Mouse (Mus musculus) midbrain, embryonic 11.5 days (tissue): ENCODE measurements at regions not wholly inside any gene's neighbourhood (a gene's known extent, or its start where the extent isn't known, plus 50 kb on each side); places are given as distances from the start of the nearest gene placed in this dataset.

Experiments
- ATAC-seq: fragments of 200-750 bp; cut with Nextera tagmentation; 2 replicates; pipeline ENCODE4 v1.8.0; 2017; ENCODE audit warnings: moderate TSS enrichment, moderate library complexity; ENCODE audit not compliant: low FRiP score
- DNase-seq: peaks from one replicate; pipeline ENCODE4 v3.0.0; 2015; ENCODE audit warnings: low spot score; ENCODE audit errors: missing footprints
- H3K27ac ChIP-seq: fragments of 300-500 bp; sonication (generic); 2 replicates; pipeline ENCODE4 v1.5.1; 2014; ENCODE audit warnings: low read depth, low read length
- H3K27me3 ChIP-seq: fragments of 300-500 bp; sonication (generic); 2 replicates; pipeline ENCODE4 v1.6.1; 2014; ENCODE audit warnings: mild to moderate bottlenecking, low read length, moderate library complexity, mixed read lengths; ENCODE audit not compliant: control insufficient read depth, insufficient read depth
- H3K36me3 ChIP-seq: fragments of 300-500 bp; sonication (generic); 2 replicates; pipeline ENCODE4 v1.6.1; 2014; ENCODE audit warnings: mild to moderate bottlenecking, low read length, moderate library complexity, mixed read lengths; ENCODE audit not compliant: control insufficient read depth, insufficient read depth
- H3K4me1 ChIP-seq: fragments of 300-500 bp; sonication (generic); 2 replicates; pipeline ENCODE4 v1.6.1; 2014; ENCODE audit warnings: low read length; ENCODE audit not compliant: control insufficient read depth, insufficient read depth
- H3K4me2 ChIP-seq: fragments of 300-500 bp; sonication (generic); 2 replicates; pipeline ENCODE4 v1.6.1; 2014; ENCODE audit warnings: mild to moderate bottlenecking, moderate library complexity
- H3K4me3 ChIP-seq: fragments of 300-500 bp; sonication (generic); 2 replicates; pipeline ENCODE4 v1.5.1; 2014; ENCODE audit warnings: low read depth, low read length
- H3K9ac ChIP-seq: fragments of 300-500 bp; sonication (generic); 2 replicates; pipeline ENCODE4 v1.6.1; 2014; ENCODE audit warnings: low read length
- H3K9me3 ChIP-seq: fragments of 300-500 bp; sonication (generic); 2 replicates; pipeline ENCODE4 v1.6.1; 2016; ENCODE audit warnings: low read length; ENCODE audit not compliant: control insufficient read depth
- WGBS: fragments of 180-500 bp; shearing (Covaris S2); extraction: QIAGEN DNeasy Blood & Tissue Kit; methylation state at CpG from one replicate; pipeline ENCODE4 v1.1.7; 2014; 5-methylcytosine and 5-hydroxymethylcytosine counted together

- no peak overlapping the region for H3K4me2 ChIP-seq
- no peaks in the 10 kb centered on the region for H3K4me1 ChIP-seq
- ATAC-seq (no peak), DNase-seq (no peak)
- no peaks in the 10 kb centered on the region for H3K27me3 ChIP-seq
- WGBS = 93% methylated on average over 4 of the region's 4 CpGs
- no peak overlapping the region for H3K4me3 ChIP-seq
- H3K9me3 ChIP-seq = no peaks in the 10 kb centered on the region
- H3K9ac ChIP-seq = no peak overlapping the region
- no peak overlapping the region for H3K27ac ChIP-seq
- no peaks in the 10 kb centered on the region for H3K36me3 ChIP-seq
Observed at GRCm38 (mm10) chr1:166855988-166856387, 145.2 kb upstream of the Fam78b start.

- WGBS = 82% methylated on average over 7 of the region's 7 CpGs
- Histone ChIP-seq H3K4me1 (no peaks in the 10 kb centered on the region), H3K36me3 (no peaks in the 10 kb centered on the region), H3K4me3 (no peak overlapping the region), H3K4me2 (no peak overlapping the region), H3K9ac (no peak overlapping the region), H3K27ac (no peak overlapping the region), H3K9me3 (no peaks in the 10 kb centered on the region), H3K27me3 (no peaks in the 10 kb centered on the region)
- ATAC-seq (no peak), DNase-seq (no peak)
Observed at GRCm38 (mm10) chr1:166866256-166866655, 135.0 kb upstream of the Fam78b start.

GRCm38 (mm10) chr1:166871258-166871657 is 130.0 kb upstream of the Fam78b start:
- H3K9ac ChIP-seq = no peak overlapping the region
- no peak for ATAC-seq
- no peak overlapping the region for H3K27ac ChIP-seq
- H3K36me3 ChIP-seq = no peaks in the 10 kb centered on the region
- H3K9me3 ChIP-seq = no peaks in the 10 kb centered on the region
- H3K4me1 ChIP-seq = no peaks in the 10 kb centered on the region
- no peak overlapping the region for H3K4me3 ChIP-seq
- WGBS = 87% methylated on average over 4 of the region's 4 CpGs
- H3K4me2 ChIP-seq = no peak overlapping the region
- H3K27me3 ChIP-seq = no peaks in the 10 kb centered on the region
- no peak for DNase-seq

DNA sequence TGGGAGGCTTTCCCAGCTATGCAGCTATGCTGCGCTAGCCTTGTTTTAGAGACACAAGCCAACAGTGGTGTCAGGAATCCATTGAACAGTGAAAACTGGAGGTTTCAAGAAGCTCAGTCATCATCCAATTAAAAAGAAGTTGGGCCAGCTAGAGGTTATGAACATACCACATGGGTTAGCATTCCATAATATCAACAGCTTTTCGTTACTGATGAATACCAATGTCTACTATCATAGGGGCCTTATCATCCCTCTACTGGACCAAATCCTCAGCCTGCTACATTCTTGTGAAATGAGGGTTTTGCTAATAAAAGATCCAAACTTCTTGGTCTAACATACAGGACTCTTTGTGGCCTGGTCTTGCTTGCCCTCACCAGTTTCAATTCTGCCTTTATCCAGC is 124.8 kb upstream of the Fam78b start:
- WGBS = 94% methylated on average over 2 of the region's 2 CpGs
- Histone ChIP-seq H3K4me1 (no peaks in the 10 kb centered on the region), H3K9me3 (no peaks in the 10 kb centered on the region), H3K27ac (no peak overlapping the region), H3K9ac (no peak overlapping the region), H3K4me2 (no peak overlapping the region), H3K27me3 (no peaks in the 10 kb centered on the region), H3K4me3 (no peak overlapping the region), H3K36me3 (no peaks in the 10 kb centered on the region)
- DNase-seq (no peak), ATAC-seq (no peak)

GRCm38 (mm10) chr1:166883215-166883614 is 118.0 kb upstream of the Fam78b start:
- Histone ChIP-seq H3K9me3 (no peaks in the 10 kb centered on the region), H3K27ac (no peak overlapping the region), H3K4me3 (no peak overlapping the region), H3K4me1 (no peaks in the 10 kb centered on the region), H3K9ac (no peak overlapping the region), H3K27me3 (no peaks in the 10 kb centered on the region), H3K36me3 (no peaks in the 10 kb centered on the region), H3K4me2 (no peak overlapping the region)
- DNase-seq (no peak), ATAC-seq (no peak)
- 85% methylated on average over 3 of the region's 3 CpGs for WGBS

DNA sequence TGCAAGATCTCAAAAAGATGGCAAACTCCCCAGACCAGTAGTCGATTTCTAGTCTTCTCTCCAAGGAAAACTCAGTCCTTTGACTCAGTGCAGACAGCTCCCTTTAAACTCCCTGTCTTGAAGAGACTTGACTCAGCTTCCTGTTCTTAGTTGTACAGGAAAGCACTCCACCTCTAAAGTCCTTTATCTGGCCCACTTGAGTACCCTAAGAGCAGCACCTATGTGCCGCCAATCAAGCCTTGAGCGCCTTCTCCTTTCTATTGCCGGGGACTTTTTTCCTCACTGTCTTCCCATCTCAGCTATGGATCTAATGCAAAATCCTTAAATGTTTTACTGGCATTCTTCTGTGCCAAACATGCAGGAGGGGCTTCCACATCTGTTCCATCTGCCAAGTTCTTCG is 105.3 kb upstream of the Fam78b start:
- H3K9me3 ChIP-seq = no peaks in the 10 kb centered on the region
- H3K4me1 ChIP-seq = no peaks in the 10 kb centered on the region
- H3K4me2 ChIP-seq = no peak overlapping the region
- ATAC-seq (no peak), DNase-seq (no peak)
- H3K36me3 ChIP-seq = no peaks in the 10 kb centered on the region
- no peak overlapping the region for H3K9ac ChIP-seq
- H3K4me3 ChIP-seq = no peak overlapping the region
- H3K27me3 ChIP-seq = no peaks in the 10 kb centered on the region
- WGBS = 93% methylated on average over 5 of the region's 5 CpGs
- no peak overlapping the region for H3K27ac ChIP-seq

DNA sequence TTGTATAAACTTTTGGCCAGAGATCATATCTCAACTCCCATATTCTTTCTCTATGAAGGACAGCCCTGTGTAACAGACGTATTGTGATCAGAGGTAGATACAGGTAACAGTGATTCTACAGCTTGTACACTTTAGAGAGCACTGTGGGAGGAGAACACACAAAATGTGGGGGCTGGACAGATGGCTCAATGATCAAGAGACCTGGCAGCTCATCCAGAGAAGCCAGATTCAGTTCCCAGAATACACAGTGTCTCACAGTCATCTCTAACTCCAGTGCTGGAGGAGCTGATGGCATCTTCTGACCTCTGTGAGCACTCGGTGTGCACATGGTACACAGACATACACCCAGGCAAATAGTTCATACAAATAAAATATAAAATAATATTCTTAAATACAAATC is 102.5 kb upstream of the Fam78b start:
- Histone ChIP-seq H3K4me3 (no peak overlapping the region), H3K27ac (no peak overlapping the region), H3K4me1 (no peaks in the 10 kb centered on the region), H3K4me2 (no peak overlapping the region), H3K27me3 (no peaks in the 10 kb centered on the region), H3K9ac (no peak overlapping the region), H3K9me3 (no peaks in the 10 kb centered on the region), H3K36me3 (no peaks in the 10 kb centered on the region)
- DNase-seq (no peak), ATAC-seq (no peak)
- WGBS = 92% methylated on average over 2 of the region's 2 CpGs

- Histone ChIP-seq H3K4me3 (no peak overlapping the region), H3K36me3 (no peaks in the 10 kb centered on the region), H3K27me3 (no peaks in the 10 kb centered on the region), H3K27ac (no peak overlapping the region), H3K9ac (no peak overlapping the region), H3K4me1 (no peaks in the 10 kb centered on the region), H3K4me2 (no peak overlapping the region), H3K9me3 (no peaks in the 10 kb centered on the region)
- DNase-seq = no peak
- ATAC-seq = no peak
- WGBS = 88% methylated on average over 6 of the region's 6 CpGs
Observed at GRCm38 (mm10) chr1:166899238-166899637, 102.0 kb upstream of the Fam78b start.

DNA sequence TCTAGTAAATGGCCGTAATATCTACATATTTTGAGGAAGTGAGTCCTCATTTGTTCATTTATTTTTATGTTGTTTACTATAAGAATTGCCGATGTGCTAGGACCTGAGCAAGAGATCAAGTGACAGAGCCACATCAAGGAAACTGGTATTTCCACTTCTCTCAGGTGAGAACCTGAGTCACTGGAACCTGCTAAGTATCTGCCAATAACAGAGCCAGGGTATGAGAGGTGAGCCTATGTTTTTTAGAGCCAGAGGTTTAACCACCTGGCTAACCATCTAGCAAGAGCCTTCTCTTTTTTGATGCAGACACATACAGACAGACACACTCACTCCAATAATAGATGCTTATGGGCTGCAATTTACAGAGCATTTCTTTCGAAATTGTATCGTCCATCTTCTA is 101.2 kb upstream of the Fam78b start:
- Histone ChIP-seq H3K27me3 (no peaks in the 10 kb centered on the region), H3K36me3 (no peaks in the 10 kb centered on the region), H3K4me1 (no peaks in the 10 kb centered on the region), H3K27ac (no peak overlapping the region), H3K9ac (no peak overlapping the region), H3K4me2 (no peak overlapping the region), H3K4me3 (no peak overlapping the region), H3K9me3 (no peaks in the 10 kb centered on the region)
- 87% methylated on average over 4 of the region's 4 CpGs for WGBS
- no peak for ATAC-seq
- no peak for DNase-seq
